Mouse (Mus musculus) embryonic facial prominence, embryonic 11.5 days (tissue): ENCODE data around the gene Foxj1. TPM values are rescaled to one million over a fixed set of nuclear protein-coding genes. Genes with fewer than 3 reads are reported as not detected.
"Not testable (repeated sequence)": the region's sequence is repeated elsewhere in the genome, so short reads cannot be mapped to it uniquely, and the experiment has no call there.

Source experiments
- ATAC-seq: fragments of 200-750 bp; cut with Nextera tagmentation; replicated peaks from 2 replicates; pipeline ENCODE4 v1.8.0; 2017; ENCODE audit warnings: low read depth; ENCODE audit not compliant: insufficient number of reproducible peaks, low FRiP score, low TSS enrichment
- DNase-seq: peaks from one replicate; pipeline ENCODE4 v3.0.0-alpha.2; 2015; ENCODE audit warnings: low spot score
- H3K27ac ChIP-seq: fragments of 300-500 bp; sonication (generic); replicated peaks from 2 replicates; pipeline ENCODE4 v1.5.1; 2014; ENCODE audit warnings: mild to moderate bottlenecking, low read depth, low read length, control low read depth
- H3K27me3 ChIP-seq: fragments of 300-500 bp; sonication (generic); 2 replicates; pipeline ENCODE4 v1.6.1; 2014; ENCODE audit warnings: mild to moderate bottlenecking, low read length, moderate library complexity, mixed read lengths; ENCODE audit not compliant: control insufficient read depth, insufficient read depth
- H3K36me3 ChIP-seq: fragments of 300-500 bp; sonication (generic); replicated peaks from 2 replicates; pipeline ENCODE4 v1.6.1; 2014; ENCODE audit warnings: low read depth, mild to moderate bottlenecking, low read length, moderate library complexity, mixed read lengths; ENCODE audit not compliant: control insufficient read depth, insufficient read depth
- H3K4me1 ChIP-seq: fragments of 300-500 bp; sonication (generic); 2 replicates; pipeline ENCODE4 v1.6.1; 2014; ENCODE audit warnings: low read length, mixed read lengths; ENCODE audit not compliant: control insufficient read depth, insufficient read depth
- H3K4me2 ChIP-seq: fragments of 300-500 bp; sonication (generic); 2 replicates; pipeline ENCODE4 v1.6.1; 2014; ENCODE audit warnings: low read depth, mild to moderate bottlenecking, control low read depth, low read length, moderate library complexity
- H3K4me3 ChIP-seq: fragments of 300-500 bp; sonication (generic); 2 replicates; pipeline ENCODE4 v1.5.1; 2014; ENCODE audit warnings: low read depth, low read length, control low read depth
- H3K9ac ChIP-seq: fragments of 300-500 bp; sonication (generic); replicated peaks from 2 replicates; pipeline ENCODE4 v1.6.1; 2014; ENCODE audit warnings: mild to moderate bottlenecking, control low read depth, low read length
- H3K9me3 ChIP-seq: fragments of 300-500 bp; sonication (generic); replicated peaks from 2 replicates; pipeline ENCODE4 v1.6.1; 2016; ENCODE audit warnings: mild to moderate bottlenecking, low read length, inconsistent platforms, mixed read lengths; ENCODE audit not compliant: control insufficient read depth
- WGBS: fragments of 180-500 bp; shearing (Covaris S2); extraction: QIAGEN DNeasy Blood & Tissue Kit; methylation state at CpG from one replicate; pipeline ENCODE4 v1.1.7; 2014; 5-methylcytosine and 5-hydroxymethylcytosine counted together
- polyA plus RNA-seq: library from polyadenylated mRNA; unstranded; fragments of >200 nt; fragmentation: Nextera tagmentation; extraction: Ambion mirVana; gene quantifications from 2 replicates; pipeline ENCODE4 v1.2.1, GENCODE M21; 2014

Foxj1 gene
- 0.43 and 0.79 TPM in 2 replicates for polyA plus RNA-seq

- H3K4me3 ChIP-seq, result peak within 1 kb of the TSS; percentile 56
- under 1% methylated on average over 57 of the region's 61 CpGs for WGBS
- peak within 1 kb of the TSS; percentile 79 for H3K9ac ChIP-seq
- peak within 1 kb of the TSS; percentile 52 for H3K27ac ChIP-seq
- peak; percentile 95 for DNase-seq
- no peaks in the 10 kb centered on the region for H3K9me3 ChIP-seq
- peaks cover 4% of the 10 kb centered on the region for H3K4me1 ChIP-seq
- H3K27me3 ChIP-seq, result peaks cover 16% of the 10 kb centered on the region
- ATAC-seq, result peak; percentile 74
- H3K36me3 ChIP-seq, result no peaks in the 10 kb centered on the region
- H3K4me2 ChIP-seq, result peak within 1 kb of the TSS; percentile 96
These were observed at the start of gene Foxj1 for GRCm38 (mm10) chr11:116335244-116336036. Gene Foxj1 (minus strand): TSS chr11:116335399.

- H3K27me3 ChIP-seq, result no peaks in the 10 kb centered on the region
- WGBS, result 79% methylated on average over 11 of the region's 11 CpGs
- no peaks in the 10 kb centered on the region for H3K36me3 ChIP-seq
- no peak overlapping the region for H3K4me3 ChIP-seq
- H3K4me1 ChIP-seq, result no peaks in the 10 kb centered on the region; the same call in 1 of the 2 replicates
- H3K4me2 ChIP-seq, result no peak overlapping the region
- DNase-seq, result no peak
- no peak overlapping the region for H3K9ac ChIP-seq
- no peaks in the 10 kb centered on the region for H3K9me3 ChIP-seq
- no peak for ATAC-seq
- no peak overlapping the region for H3K27ac ChIP-seq
These were observed 49.0 kb upstream of the Foxj1 start for GRCm38 (mm10) chr11:116384171-116384570.

- not testable (repeated sequence) for ATAC-seq, H3K27me3 ChIP-seq, H3K4me1 ChIP-seq, H3K36me3 ChIP-seq, H3K9ac ChIP-seq, H3K9me3 ChIP-seq, DNase-seq, H3K27ac ChIP-seq, H3K4me2 ChIP-seq, H3K4me3 ChIP-seq
- 92% methylated on average over 5 of the region's 5 CpGs for WGBS
These were observed 47.9 kb upstream of the Foxj1 start for GRCm38 (mm10) chr11:116383070-116383469.

GRCm38 (mm10) chr11:116380767-116381166, 45.6 kb upstream of the Foxj1 start:
- no peak for DNase-seq
- Histone ChIP-seq H3K9me3 (no peaks in the 10 kb centered on the region), H3K4me3 (no peak overlapping the region), H3K4me2 (no peak overlapping the region), H3K9ac (no peak overlapping the region), H3K27ac (no peak overlapping the region), H3K36me3 (no peaks in the 10 kb centered on the region), H3K4me1 (no peaks in the 10 kb centered on the region), H3K27me3 (no peaks in the 10 kb centered on the region)
- WGBS, result 85% methylated on average over 7 of the region's 7 CpGs
- ATAC-seq, result no peak

GRCm38 (mm10) chr11:116379530-116379929, 44.3 kb upstream of the Foxj1 start:
- Histone ChIP-seq H3K27me3 (no peaks in the 10 kb centered on the region), H3K9me3 (no peaks in the 10 kb centered on the region), H3K4me2 (no peak overlapping the region), H3K4me3 (no peak overlapping the region), H3K9ac (no peak overlapping the region), H3K4me1 (no peaks in the 10 kb centered on the region), H3K27ac (no peak overlapping the region), H3K36me3 (no peaks in the 10 kb centered on the region)
- 79% methylated on average over 6 of the region's 6 CpGs for WGBS
- DNase-seq (no peak), ATAC-seq (no peak)

- ATAC-seq (no peak), DNase-seq (no peak)
- H3K27me3 ChIP-seq, result no peaks in the 10 kb centered on the region
- no peak overlapping the region for H3K4me2 ChIP-seq
- no peaks in the 10 kb centered on the region for H3K9me3 ChIP-seq
- H3K36me3 ChIP-seq, result no peaks in the 10 kb centered on the region
- no peak overlapping the region for H3K27ac ChIP-seq
- no peaks in the 10 kb centered on the region; the same call in 1 of the 2 replicates for H3K4me1 ChIP-seq
- no peak overlapping the region for H3K9ac ChIP-seq
- no peak overlapping the region for H3K4me3 ChIP-seq
- WGBS, result 57% methylated on average over 7 of the region's 7 CpGs
These were observed 41.9 kb upstream of the Foxj1 start for GRCm38 (mm10) chr11:116376945-116377661.

- Histone ChIP-seq H3K9me3 (no peaks in the 10 kb centered on the region), H3K4me2 (no peak overlapping the region), H3K36me3 (no peaks in the 10 kb centered on the region), H3K27ac (no peak overlapping the region), H3K9ac (no peak overlapping the region), H3K4me1 (peaks cover 2% of the 10 kb centered on the region), H3K4me3 (no peak overlapping the region), H3K27me3 (no peaks in the 10 kb centered on the region)
- DNase-seq, result peak; percentile 19
- no peak for ATAC-seq
- 68% methylated on average over 4 of the region's 4 CpGs for WGBS
These were observed 36.8 kb upstream of the Foxj1 start for GRCm38 (mm10) chr11:116371894-116372450.

- H3K4me2 ChIP-seq, result no peak overlapping the region
- WGBS, result 65% methylated on average over 5 of the region's 5 CpGs
- H3K36me3 ChIP-seq, result no peaks in the 10 kb centered on the region
These were observed 34.4 kb upstream of the Foxj1 start for GRCm38 (mm10) chr11:116369633-116370032.

More at GRCm38 (mm10) chr11:116369633-116370032, 34.4 kb upstream of the Foxj1 start:
- ATAC-seq (no peak), DNase-seq (no peak)
- H3K4me1 ChIP-seq, result peaks cover 2% of the 10 kb centered on the region
- H3K27me3 ChIP-seq, result no peaks in the 10 kb centered on the region
- H3K27ac ChIP-seq, result no peak overlapping the region
- no peak overlapping the region for H3K4me3 ChIP-seq
- no peak overlapping the region for H3K9ac ChIP-seq
- H3K9me3 ChIP-seq, result no peaks in the 10 kb centered on the region
